Mouse (Mus musculus) G1E (cell line): ENCODE data around the gene Tns1. TPM values are rescaled to one million over a fixed set of nuclear protein-coding genes. Genes with fewer than 3 reads are reported as not detected.
"Not testable (repeated sequence)": the region's sequence is repeated elsewhere in the genome, so short reads cannot be mapped to it uniquely, and the experiment has no call there.

ENCODE experiments used
- ATAC-seq: 2 replicates; pipeline ENCODE4 v1.8.0; 2016; ENCODE audit warnings: mild to moderate bottlenecking; ENCODE audit not compliant: insufficient number of reproducible peaks, poor library complexity, low FRiP score, severe bottlenecking; ENCODE audit errors: extremely low read depth
- DNase-seq: peaks from one replicate; pipeline ENCODE4 v3.0.0; 2012; ENCODE audit warnings: low spot score
- H3K27me3 ChIP-seq: 2 replicates; pipeline ENCODE4 v1.6.1; 2012; ENCODE audit warnings: mild to moderate bottlenecking, low read length, inconsistent platforms; ENCODE audit not compliant: insufficient read depth
- H3K36me3 ChIP-seq: replicated peaks from 2 replicates; pipeline ENCODE3; 2012; ENCODE audit warnings: mild to moderate bottlenecking, inconsistent platforms
- H3K4me1 ChIP-seq: 2 replicates; pipeline ENCODE4 v1.6.1; 2012; ENCODE audit warnings: low read depth, low read length, inconsistent platforms, mixed read lengths; ENCODE audit not compliant: insufficient read depth
- H3K4me3 ChIP-seq: 2 replicates; pipeline ENCODE4 v1.5.1; 2012; ENCODE audit warnings: low read depth, mild to moderate bottlenecking, inconsistent platforms, low read length, moderate library complexity, mixed read lengths
- H3K9me3 ChIP-seq: replicated peaks from 2 replicates; pipeline ENCODE4 v1.6.1; 2012; ENCODE audit warnings: inconsistent platforms
- CTCF ChIP-seq: IDR thresholded peaks from 2 replicates; pipeline ENCODE4 v1.5.1; 2012; ENCODE audit warnings: low read depth, low read length, inconsistent platforms, mixed read lengths
- GATA1 ChIP-seq: IDR thresholded peaks from 2 replicates; pipeline ENCODE4 v1.6.1; 2012; ENCODE audit warnings: borderline replicate concordance, low read length, inconsistent platforms, mixed read lengths
- GATA2 ChIP-seq: IDR thresholded peaks from 2 replicates; pipeline ENCODE4 v1.6.1; 2012; ENCODE audit warnings: low read depth, low read length, inconsistent platforms, borderline replicate concordance
- POLR2AphosphoS5 ChIP-seq: IDR thresholded peaks from 2 replicates; pipeline ENCODE4 v1.6.1; 2012; ENCODE audit warnings: low read depth, low read length, inconsistent platforms; ENCODE audit not compliant: insufficient replicate concordance
- TAL1 ChIP-seq: conservative IDR thresholded peaks from 2 replicates; pipeline ENCODE4 v1.6.1; 2012; ENCODE audit warnings: low read depth, low read length, inconsistent platforms, mixed read lengths
- polyA plus RNA-seq: library from polyadenylated mRNA; stranded (reverse); fragments of >175 nt; gene quantifications from 2 replicates; pipeline ENCODE4 v1.2.3, GENCODE M21; 2012
- total RNA-seq, 2 experiments: library from RNA; stranded (forward) in 1 of 2; stranded (reverse) in 1 of 2; fragments of 200-1000 nt in 1 of 2; fragments of >200 nt in 1 of 2; fragmentation: Nextera tagmentation in 1 of 2; gene quantifications; 2 replicates each; pipeline ENCODE4 v1.2.3; 2014 to 2017

The Tns1 gene
- total and polyA plus RNA-seq, 3 experiments, result 0.55 to 27.2 (median 1.7) TPM

- Histone ChIP-seq H3K36me3 (no peaks in the 10 kb centered on the region), H3K4me3 (no peak overlapping the region), H3K4me1 (peaks cover 13% of the 10 kb centered on the region), H3K9me3 (peaks cover 3% of the 10 kb centered on the region; the same call in 1 of the 2 replicates), H3K27me3 (peaks cover 14% of the 10 kb centered on the region; the same call in 1 of the 2 replicates)
- ATAC-seq, result no peak
- DNase-seq, result no peak
- TF ChIP-seq GATA2, result no peak
- TF ChIP-seq GATA1, result no peak
- no peak for TF ChIP-seq TAL1
- TF ChIP-seq CTCF, result no peak
- TF ChIP-seq POLR2AphosphoS5, result no peak
Measured at GRCm38 (mm10) chr1:73905111-73905810, 219.0 kb downstream of the Tns1 start.

GRCm38 (mm10) chr1:73904641-73905040 lies 219.6 kb downstream of the Tns1 start:
- no peak for TF ChIP-seq TAL1
- no peak for TF ChIP-seq GATA2
- TF ChIP-seq GATA1, result no peak
- no peak for TF ChIP-seq CTCF
- TF ChIP-seq POLR2AphosphoS5, result no peak
- peaks cover 14% of the 10 kb centered on the region; the same call in 1 of the 2 replicates for H3K27me3 ChIP-seq
- no peak overlapping the region for H3K4me3 ChIP-seq
- peaks cover 13% of the 10 kb centered on the region for H3K4me1 ChIP-seq
- DNase-seq, result no peak
- peaks cover 3% of the 10 kb centered on the region; the same call in 1 of the 2 replicates for H3K9me3 ChIP-seq
- no peak for ATAC-seq
- H3K36me3 ChIP-seq, result no peaks in the 10 kb centered on the region

GRCm38 (mm10) chr1:73903035-73903434 lies 221.2 kb downstream of the Tns1 start:
- DNase-seq, result no peak
- Histone ChIP-seq H3K36me3 (no peaks in the 10 kb centered on the region), H3K4me1 (peaks cover 13% of the 10 kb centered on the region), H3K4me3 (no peak overlapping the region), H3K9me3 (peaks cover 3% of the 10 kb centered on the region; the same call in 1 of the 2 replicates), H3K27me3 (peaks cover 14% of the 10 kb centered on the region; the same call in 1 of the 2 replicates)
- no peak for ATAC-seq
- TF ChIP-seq CTCF (no peak), POLR2AphosphoS5 (no peak), GATA2 (no peak), GATA1 (no peak), TAL1 (no peak)

GRCm38 (mm10) chr1:73902171-73902991 lies 221.9 kb downstream of the Tns1 start:
- Histone ChIP-seq H3K4me3 (no peak overlapping the region), H3K27me3 (peaks cover 12% of the 10 kb centered on the region; the same call in 1 of the 2 replicates), H3K9me3 (peaks cover 3% of the 10 kb centered on the region; the same call in 1 of the 2 replicates), H3K36me3 (no peaks in the 10 kb centered on the region), H3K4me1 (peaks cover 13% of the 10 kb centered on the region)
- DNase-seq, result peak; percentile 37
- TF ChIP-seq POLR2AphosphoS5, result no peak
- peak; percentile 69 for TF ChIP-seq CTCF
- no peak for ATAC-seq

GRCm38 (mm10) chr1:73901496-73901899 lies 222.8 kb downstream of the Tns1 start:
- DNase-seq, result peak; percentile 43
- 0 out of 2 replicates have a peak, but pooled peaks have one; percentile 15 for ATAC-seq
- no peak overlapping the region for H3K4me3 ChIP-seq
- no peaks in the 10 kb centered on the region for H3K36me3 ChIP-seq
- H3K9me3 ChIP-seq, result no peaks in the 10 kb centered on the region
- peaks cover 13% of the 10 kb centered on the region for H3K4me1 ChIP-seq
- no peak for TF ChIP-seq TAL1
- TF ChIP-seq CTCF, result peak; percentile 96
- TF ChIP-seq POLR2AphosphoS5, result no peak
- TF ChIP-seq GATA1, result no peak
- H3K27me3 ChIP-seq, result peaks cover 6% of the 10 kb centered on the region; the same call in 1 of the 2 replicates

GRCm38 (mm10) chr1:73895451-73895850 lies 228.8 kb downstream of the Tns1 start:
- not testable (repeated sequence) for H3K36me3 ChIP-seq, H3K27me3 ChIP-seq, H3K9me3 ChIP-seq, ATAC-seq, DNase-seq, H3K4me1 ChIP-seq, H3K4me3 ChIP-seq
